8 mouse cellular contexts compared by ENCODE assay signal in genomic region chr19:4300852-4301734, GRCm38 (mm10). TPM values are rescaled to one million over a fixed set of nuclear protein-coding genes. Genes with fewer than 3 reads are reported as not detected.
DNase-seq lines count a peak whose midpoint lies in the region; ATAC-seq and TF ChIP-seq lines count a peak whose summit lies in the region.

No protein-coding gene starts in this region.

- intact Hi-C loops in heart, postnatal 25 days (cut with DNase I), result no loop called here

- H3K4me2 ChIP-seq in hindbrain, embryonic 11.5 days (replicated peaks; ENCODE audit: low read depth, low read length), result no peak overlapping the region
- H3K4me2 ChIP-seq in midbrain, embryonic 11.5 days, result no peak overlapping the region

- peak overlapping the region; percentile 76 for H3K27ac ChIP-seq in heart, embryonic 10.5 days
- peak overlapping the region; percentile 67 for H3K27ac ChIP-seq in MEL (ENCODE audit: control insufficient read depth, low read depth, low read length)
- peak overlapping the region; percentile 12; the same call in 1 of the 2 replicates for H3K27ac ChIP-seq in hindbrain, embryonic 11.5 days (ENCODE audit: low read depth, low read length)
- peak overlapping the region; percentile 44; the same call in 1 of the 2 replicates for H3K27ac ChIP-seq in midbrain, embryonic 11.5 days (ENCODE audit: low read depth, low read length)

- TF ChIP-seq RAD21 in MEL (IDR thresholded peaks at IDR 0.05; ENCODE audit: low read depth, low read length), result no peak

- 62% methylated on average over 11 of the region's 11 CpGs for WGBS in heart, embryonic 10.5 days
- WGBS in hindbrain, embryonic 11.5 days, result 77% methylated on average over 11 of the region's 11 CpGs
- WGBS in midbrain, embryonic 11.5 days, result 79% methylated on average over 11 of the region's 11 CpGs

- no peak for TF ChIP-seq POLR2A in MEL (IDR thresholded peaks at IDR 0.05; ENCODE audit: control insufficient read depth in 1 of 2, insufficient read depth in 1 of 2, low read depth in 1 of 2, low read length in 2 of 2, poor library complexity in 1 of 2)

- DNase-seq in heart, embryonic 10.5 days (ENCODE audit: low spot score), result no peak
- DNase-seq in heart, postnatal 25 days (ENCODE audit: low spot score), result no peak
- DNase-seq in MEL (ENCODE audit: low read depth, low spot score), result no peak
- DNase-seq in hindbrain, embryonic 11.5 days (ENCODE audit: low spot score), result no peak
- DNase-seq in midbrain, embryonic 11.5 days (ENCODE audit: low spot score, missing footprints), result peak; percentile 69
- no peak for DNase-seq in layer of hippocampus, adult 8-10 months (ENCODE audit: low spot score in 2 of 2)
- DNase-seq in adrenal gland, adult (ENCODE audit: inconsistent age in 2 of 2, low spot score in 1 of 2), result no peak
- no peak for DNase-seq in left cerebral cortex, adult 8-10 months (ENCODE audit: low spot score in 2 of 2)

- H3K4me1 ChIP-seq in heart, embryonic 10.5 days, result peaks cover 71% of the 10 kb centered on the region
- peaks cover 20 to 63% of the 10 kb centered on the region in 2 experiments for H3K4me1 ChIP-seq in MEL (ENCODE audit: control insufficient read depth in 1 of 2, insufficient read depth in 2 of 2, low read length in 2 of 2)
- peaks cover 24% of the 10 kb centered on the region for H3K4me1 ChIP-seq in hindbrain, embryonic 11.5 days (replicated peaks; ENCODE audit: control insufficient read depth, insufficient read depth, low read length)
- H3K4me1 ChIP-seq in midbrain, embryonic 11.5 days (ENCODE audit: control insufficient read depth, insufficient read depth, low read length), result peaks cover 29% of the 10 kb centered on the region

- no peak for ATAC-seq in hindbrain, embryonic 11.5 days (ENCODE audit: low FRiP score)
- no peak for ATAC-seq in midbrain, embryonic 11.5 days (ENCODE audit: low FRiP score)

- TF ChIP-seq EP300 in MEL (IDR thresholded peaks at IDR 0.05; ENCODE audit: low read depth in 1 of 2, low read length in 2 of 2), result no peak

- H3K9ac ChIP-seq in MEL (ENCODE audit: control insufficient read depth, low read depth, low read length, poor library complexity, severe bottlenecking), result peak overlapping the region; percentile 32
- no peak overlapping the region for H3K9ac ChIP-seq in hindbrain, embryonic 11.5 days (ENCODE audit: low read depth, low read length)
- no peak overlapping the region for H3K9ac ChIP-seq in midbrain, embryonic 11.5 days (ENCODE audit: low read length)

- no peaks in the 10 kb centered on the region for H3K9me3 ChIP-seq in heart, embryonic 10.5 days
- no peaks in the 10 kb centered on the region for H3K9me3 ChIP-seq in MEL (replicated peaks; ENCODE audit: insufficient read depth, low read length)
- no peaks in the 10 kb centered on the region for H3K9me3 ChIP-seq in hindbrain, embryonic 11.5 days (ENCODE audit: control insufficient read depth, low read length)
- no peaks in the 10 kb centered on the region for H3K9me3 ChIP-seq in midbrain, embryonic 11.5 days (ENCODE audit: control insufficient read depth, low read length)

- no peak for TF ChIP-seq CTCF in MEL (IDR thresholded peaks at IDR 0.05 in 2 of 3, conservative IDR thresholded peaks at IDR 0.05 in 1 of 3; ENCODE audit: control insufficient read depth in 1 of 3, insufficient read depth in 1 of 3, low read depth in 2 of 3, low read length in 3 of 3, poor library complexity in 1 of 3, severe bottlenecking in 1 of 3)

- H3K4me3 ChIP-seq in heart, embryonic 10.5 days, result peak overlapping the region; percentile 35; the same call in 1 of the 2 replicates
- no peak overlapping the region for H3K4me3 ChIP-seq in MEL (ENCODE audit: control insufficient read depth in 1 of 2, insufficient read depth in 1 of 2, low read depth in 2 of 2, low read length in 2 of 2)
- no peak overlapping the region for H3K4me3 ChIP-seq in hindbrain, embryonic 11.5 days (ENCODE audit: low read depth, low read length)
- no peak overlapping the region for H3K4me3 ChIP-seq in midbrain, embryonic 11.5 days (ENCODE audit: low read depth, low read length)

- peaks cover 82% of the 10 kb centered on the region for H3K79me2 ChIP-seq in MEL (ENCODE audit: control insufficient read depth, insufficient read depth, low read length, poor library complexity)

- H3K36me3 ChIP-seq in heart, embryonic 10.5 days, result peaks cover 10% of the 10 kb centered on the region; the same call in 1 of the 2 replicates
- peaks cover 0 to 48% of the 10 kb centered on the region in 2 experiments; a peak in 2 of 4 replicates for H3K36me3 ChIP-seq in MEL (ENCODE audit: control insufficient read depth in 1 of 2, insufficient read depth in 2 of 2, low read length in 2 of 2)
- no peaks in the 10 kb centered on the region for H3K36me3 ChIP-seq in hindbrain, embryonic 11.5 days (ENCODE audit: control insufficient read depth, insufficient read depth, low read length)
- 0 out of 2 replicates have a peak, but pooled peaks cover 2% of the 10 kb centered on the region for H3K36me3 ChIP-seq in midbrain, embryonic 11.5 days (ENCODE audit: control insufficient read depth, insufficient read depth, low read length)

- no peaks in the 10 kb centered on the region for H3K27me3 ChIP-seq in heart, embryonic 10.5 days (ENCODE audit: insufficient read depth, poor library complexity, severe bottlenecking)
- H3K27me3 ChIP-seq in MEL (ENCODE audit: control insufficient read depth in 1 of 2, insufficient read depth in 2 of 2, low read length in 2 of 2), result no peaks in the 10 kb centered on the region
- H3K27me3 ChIP-seq in hindbrain, embryonic 11.5 days (ENCODE audit: control insufficient read depth, insufficient read depth, low read length), result no peaks in the 10 kb centered on the region
- no peaks in the 10 kb centered on the region for H3K27me3 ChIP-seq in midbrain, embryonic 11.5 days (ENCODE audit: control insufficient read depth, insufficient read depth, low read length)

TF ChIP-seq in MEL, 35 proteins besides CTCF, POLR2A, EP300 and RAD21:
- no peak for TF ChIP-seq SMC3 (IDR thresholded peaks at IDR 0.05; ENCODE audit: low read depth, low read length)
- no peak for TF ChIP-seq CHD1 (IDR thresholded peaks at IDR 0.05; ENCODE audit: low read depth, low read length)
- no peak for TF ChIP-seq ZKSCAN1 (IDR thresholded peaks at IDR 0.05; ENCODE audit: low read depth, low read length)
- no peak for TF ChIP-seq USF1 (IDR thresholded peaks at IDR 0.05; ENCODE audit: low read depth, low read length)
- no peak for TF ChIP-seq GATA1 (IDR thresholded peaks at IDR 0.05; ENCODE audit: low read depth, low read length)
- TF ChIP-seq CHD2 (IDR thresholded peaks at IDR 0.05; ENCODE audit: low read length), result no peak
- TF ChIP-seq POLR2AphosphoS2 (IDR thresholded peaks at IDR 0.05; ENCODE audit: low read length), result no peak
- no peak for TF ChIP-seq RCOR1 (IDR thresholded peaks at IDR 0.05; ENCODE audit: low read depth, low read length)
- TF ChIP-seq MAZ (IDR thresholded peaks at IDR 0.05; ENCODE audit: low read depth, low read length), result no peak
- no peak for TF ChIP-seq NRF1 (IDR thresholded peaks at IDR 0.05; ENCODE audit: insufficient read depth, low read depth, low read length, poor library complexity, severe bottlenecking)
- TF ChIP-seq POLR2AphosphoS5 (IDR thresholded peaks at IDR 0.05; ENCODE audit: borderline replicate concordance, low read depth, low read length), result no peak
- no peak for TF ChIP-seq GABPA (IDR thresholded peaks at IDR 0.05; ENCODE audit: low read depth, low read length)
- TF ChIP-seq TCF12 (IDR thresholded peaks at IDR 0.05; ENCODE audit: low read depth, low read length), result no peak
- TF ChIP-seq MXI1 (IDR thresholded peaks at IDR 0.05; ENCODE audit: low read depth, low read length), result no peak
- TF ChIP-seq USF2 (IDR thresholded peaks at IDR 0.05; ENCODE audit: borderline replicate concordance in 1 of 2, insufficient read depth in 1 of 2, low read depth in 1 of 2, low read length in 2 of 2), result no peak

RNA-seq across cellular contexts. Expression of gene Grk2, which starts 4.9 kb away (rescaled TPM):
- polyA plus RNA-seq in heart, embryonic 10.5 days (2016; fragmentation: Nextera tagmentation; extraction: Ambion mirVana), result 12.0 and 16.5 TPM in 2 replicates
- total RNA-seq in heart, postnatal 25 days (2021), result 10 to 100 TPM; 49.3 to 57.9 TPM
- total RNA-seq in MEL (2012; rRNA removed), result 65.1 and 75.2 TPM in 2 replicates
- polyA plus RNA-seq in MEL (2012; ENCODE audit: insufficient read depth in 1 of 2, insufficient read length in 2 of 2, low read depth in 1 of 2, low replicate concordance in 2 of 2, missing spikeins in 1 of 2), result 100 to 1,000 TPM in 1 of 2 experiments, not detected in 1; 105 TPM
- 12.5 and 13.9 TPM in 2 replicates for polyA plus RNA-seq in hindbrain, embryonic 11.5 days (2014; fragmentation: Nextera tagmentation; extraction: Ambion mirVana)
- polyA plus RNA-seq in midbrain, embryonic 11.5 days (2014; fragmentation: Nextera tagmentation; extraction: Ambion mirVana), result 13.2 and 16.5 TPM in 2 replicates
- total RNA-seq in layer of hippocampus, adult 8-10 months (2022), result 100 to 1,000 TPM; 174 to 191 (median 186) TPM
- total RNA-seq in left cerebral cortex, adult 8-10 months (2022), result 100 to 1,000 TPM; 191 to 210 (median 203) TPM

RNA-seq across cellular contexts. Expression of gene Ankrd13d, which starts 18.2 kb away (rescaled TPM):
- polyA plus RNA-seq in heart, embryonic 10.5 days (2016; fragmentation: Nextera tagmentation; extraction: Ambion mirVana), result 1.9 and 3.6 TPM in 2 replicates
- total RNA-seq in heart, postnatal 25 days (2021), result 1 to 10 TPM; 1.2 to 1.5 TPM
- total RNA-seq in MEL (2012; rRNA removed), result 0.96 and 1.4 TPM in 2 replicates
- 1 to 10 TPM in 1 of 2 experiments, not detected in 1; 2.6 TPM for polyA plus RNA-seq in MEL (2012; ENCODE audit: insufficient read depth in 1 of 2, insufficient read length in 2 of 2, low read depth in 1 of 2, low replicate concordance in 2 of 2, missing spikeins in 1 of 2)
- polyA plus RNA-seq in hindbrain, embryonic 11.5 days (2014; fragmentation: Nextera tagmentation; extraction: Ambion mirVana), result 8.6 and 11.0 TPM in 2 replicates
- 8.5 and 8.8 TPM in 2 replicates for polyA plus RNA-seq in midbrain, embryonic 11.5 days (2014; fragmentation: Nextera tagmentation; extraction: Ambion mirVana)
- total RNA-seq in layer of hippocampus, adult 8-10 months (2022), result 10 to 100 TPM; 60.3 to 77.2 (median 67.3) TPM
- 10 to 100 TPM; 60.1 to 72.5 (median 69.0) TPM for total RNA-seq in left cerebral cortex, adult 8-10 months (2022)

RNA-seq across cellular contexts. Expression of gene Ssh3, which starts 32.1 kb away (rescaled TPM):
- 2.9 and 3.5 TPM in 2 replicates for polyA plus RNA-seq in heart, embryonic 10.5 days (2016; fragmentation: Nextera tagmentation; extraction: Ambion mirVana)
- 1 to 10 TPM; 5.8 to 6.6 TPM for total RNA-seq in heart, postnatal 25 days (2021)
- total RNA-seq in MEL (2012; rRNA removed), result 7.4 and 9.2 TPM in 2 replicates
- polyA plus RNA-seq in MEL (2012; ENCODE audit: insufficient read depth in 1 of 2, insufficient read length in 2 of 2, low read depth in 1 of 2, low replicate concordance in 2 of 2, missing spikeins in 1 of 2), result 10 to 100 TPM in 1 of 2 experiments, not detected in 1; 14.1 TPM
- 2.8 and 3.9 TPM in 2 replicates for polyA plus RNA-seq in hindbrain, embryonic 11.5 days (2014; fragmentation: Nextera tagmentation; extraction: Ambion mirVana)
- polyA plus RNA-seq in midbrain, embryonic 11.5 days (2014; fragmentation: Nextera tagmentation; extraction: Ambion mirVana), result 2.1 and 2.3 TPM in 2 replicates
- total RNA-seq in layer of hippocampus, adult 8-10 months (2022), result 10 to 100 TPM; 64.8 to 79.5 (median 68.0) TPM
- 10 to 100 TPM; 40.6 to 55.7 (median 51.5) TPM for total RNA-seq in left cerebral cortex, adult 8-10 months (2022)

Comparison
In these comparisons a context has a peak if more than half of its experiments do, and no peak if none do; other contexts are left out.
1. H3K27ac ChIP-seq: peak in every context shown above with its lines; median percentile 76 in heart, embryonic 10.5 days; 67 in MEL; 44 in midbrain, embryonic 11.5 days; 12 in hindbrain, embryonic 11.5 days.
2. RNA of gene Ankrd13d, which starts 18.2 kb away (total RNA-seq): 60.1 to 72.5 TPM in left cerebral cortex, adult 8-10 months and 60.3 to 77.2 TPM in layer of hippocampus, adult 8-10 months; 1.2 to 1.5 TPM in heart, postnatal 25 days and 0.96 to 1.4 TPM in MEL; every median in the first group is over 10 times any median in the second.